Mouse (Mus musculus) yolk sac, embryonic 10.5 days (tissue): ENCODE results near the gene Raf1.
"Not testable (repeated sequence)": the region's sequence is repeated elsewhere in the genome, so short reads cannot be mapped to it uniquely, and the experiment has no call there.

Experiments
- DNase-seq: peaks from one replicate; pipeline ENCODE4 v3.0.0-alpha.2; 2017; ENCODE audit warnings: low spot score

Gene Raf1

DNA sequence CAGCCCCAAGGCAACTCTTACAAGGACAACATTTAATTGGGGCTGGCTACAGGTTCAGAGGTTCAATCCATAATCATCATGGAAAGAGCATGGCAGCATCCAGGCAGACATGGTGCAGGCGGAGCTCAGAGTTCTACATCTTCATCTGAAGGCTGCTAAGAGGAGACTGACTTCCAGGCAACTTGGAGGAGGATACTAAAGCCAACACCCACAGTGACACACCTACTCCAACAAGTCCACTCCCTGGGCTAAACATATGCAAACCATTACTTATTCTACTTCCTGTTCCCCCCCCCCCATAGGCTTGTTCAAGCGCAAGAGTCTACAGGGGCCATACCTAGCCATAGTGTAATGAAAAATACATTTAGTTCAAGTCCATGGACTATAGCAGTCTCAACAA lies 7.8 kb upstream of the Raf1 start:
- DNase-seq: no peak

DNA sequence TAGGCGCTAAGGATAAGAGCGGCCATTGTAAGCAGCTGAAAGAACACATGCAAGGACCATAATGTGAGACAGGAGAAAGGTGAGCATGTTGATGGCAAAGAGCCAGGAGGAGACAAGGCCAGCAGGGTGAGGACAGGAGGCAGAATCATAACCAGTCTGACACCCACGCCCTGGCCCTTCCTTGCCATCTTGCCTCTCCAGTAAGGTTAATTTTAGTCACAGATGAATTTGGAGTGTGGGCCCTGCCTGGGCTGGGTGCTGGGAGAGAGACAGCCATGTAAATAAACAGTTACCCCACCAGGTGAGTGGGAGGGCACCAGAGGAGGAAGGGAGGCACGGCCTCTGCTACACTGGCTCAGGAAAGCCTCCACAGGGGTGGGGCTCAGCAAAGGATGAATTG lies 4.6 kb upstream of the Raf1 start:
- no peak for DNase-seq

DNA sequence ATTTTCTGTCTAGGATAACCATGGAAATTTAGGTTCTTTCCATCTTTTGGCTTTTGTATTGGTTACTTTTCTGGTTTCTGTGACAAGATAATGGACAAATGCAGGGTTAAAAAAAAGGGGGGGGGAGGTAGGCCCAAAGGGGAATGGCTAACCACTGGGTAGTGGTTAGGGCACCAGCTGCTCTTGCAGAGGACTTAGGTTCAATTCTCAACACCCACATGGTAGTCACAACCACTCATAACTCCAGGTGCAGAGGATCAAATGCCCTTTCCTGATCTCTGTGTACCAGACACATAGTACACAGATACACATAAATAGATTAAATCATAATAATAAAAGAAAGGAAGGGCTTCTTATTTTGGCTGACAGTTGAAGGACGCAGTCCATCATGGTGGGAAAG lies 1.6 kb upstream of the Raf1 start:
- no peak for DNase-seq

DNA sequence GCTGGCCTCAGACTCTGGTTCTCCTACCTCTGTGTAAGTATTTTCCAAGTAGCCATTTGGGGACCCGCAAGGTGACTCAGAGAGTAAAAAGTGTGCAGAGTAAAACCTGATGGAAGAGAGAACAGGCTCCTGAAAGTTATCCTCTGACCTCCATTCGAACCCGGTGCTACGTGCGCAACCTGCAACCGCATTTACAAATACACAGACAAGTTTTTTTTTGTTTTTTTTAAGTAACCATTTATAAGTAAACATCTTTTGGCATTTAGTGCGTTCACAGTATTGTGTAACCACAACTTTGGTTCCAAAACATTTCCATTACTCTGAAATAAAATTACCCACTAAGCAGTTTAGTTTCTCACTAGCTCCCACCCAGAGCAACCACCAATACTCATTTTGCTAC lies 1.0 kb upstream of the Raf1 start:
- DNase-seq: no peak

DNA sequence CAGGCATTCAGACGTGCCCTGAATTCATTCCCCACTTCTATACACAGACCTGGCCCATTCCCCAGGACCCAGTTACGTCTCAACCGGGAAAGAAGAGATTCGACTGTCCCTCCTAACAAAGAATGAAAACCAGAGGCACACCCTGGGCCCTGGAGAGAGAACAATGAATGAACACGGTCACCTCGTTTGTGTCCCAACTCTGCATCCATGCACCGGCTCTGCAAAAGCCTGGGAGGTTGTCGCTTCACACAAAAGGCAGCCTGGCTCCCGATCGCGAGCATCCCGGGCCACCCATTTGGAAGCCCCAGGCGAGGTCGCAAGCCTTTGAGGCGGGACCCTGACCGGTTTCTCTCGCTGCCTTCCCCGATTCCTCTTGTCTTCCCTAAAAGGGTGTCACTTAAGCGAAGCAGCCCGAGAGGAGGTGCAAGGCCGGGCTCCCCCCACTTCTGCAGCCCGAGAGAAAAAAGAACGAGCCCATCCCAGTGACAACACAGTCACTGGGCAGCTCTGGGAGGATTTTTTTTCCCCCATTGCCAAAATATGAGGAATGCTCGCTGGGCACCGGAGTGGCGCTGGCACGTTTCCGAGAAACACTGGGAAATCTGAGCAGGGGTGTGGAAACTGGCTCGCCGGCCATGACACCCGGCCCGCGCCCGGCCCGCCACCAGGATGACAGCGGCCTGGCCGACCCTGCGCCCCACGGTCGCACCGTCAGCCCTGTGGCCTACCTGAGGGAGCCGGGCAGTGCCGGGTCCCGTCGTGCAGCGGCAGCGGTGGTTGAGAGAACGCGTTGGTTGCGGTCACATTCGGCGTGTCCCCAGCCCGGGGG lies 713 bp downstream of the Raf1 start:
- peak; percentile 61 for DNase-seq

DNA sequence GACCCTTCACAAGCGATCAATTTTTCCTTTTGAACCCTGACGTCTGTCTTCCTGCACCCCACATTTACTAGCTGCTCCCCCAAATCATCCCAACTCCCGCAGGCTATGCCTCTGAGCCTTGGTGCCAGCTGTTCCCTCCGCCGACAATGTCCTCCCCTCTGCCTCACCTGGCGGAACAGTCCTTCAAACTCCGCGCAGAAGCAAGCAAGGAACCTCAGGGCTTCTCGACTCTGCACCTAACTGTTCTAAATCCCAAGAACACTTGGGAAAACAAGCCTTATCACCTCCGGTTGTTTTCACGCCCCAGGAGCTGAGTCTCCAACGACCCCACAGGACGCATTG lies 1.3 kb downstream of the Raf1 start:
- DNase-seq: no peak

DNA sequence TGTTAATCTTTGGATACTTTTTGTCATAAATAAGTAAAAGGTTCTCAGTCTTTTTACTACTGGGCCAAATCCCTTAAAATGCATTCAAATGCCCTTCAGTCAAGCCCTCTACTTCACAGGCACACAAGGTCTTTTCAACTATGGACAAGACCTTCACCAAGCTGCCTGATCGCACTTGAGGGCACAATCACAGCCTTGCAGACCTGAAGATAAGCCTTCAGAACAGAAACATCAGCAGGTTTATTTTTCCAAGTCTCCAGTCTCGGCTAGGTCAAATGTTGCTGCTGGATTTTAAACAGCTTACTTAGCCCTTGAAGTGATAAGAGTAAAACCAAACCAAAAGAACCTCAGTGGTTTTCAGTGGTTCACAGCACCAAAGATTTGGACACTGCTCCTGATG lies 2.1 kb downstream of the Raf1 start:
- DNase-seq: peak; percentile 36

DNA sequence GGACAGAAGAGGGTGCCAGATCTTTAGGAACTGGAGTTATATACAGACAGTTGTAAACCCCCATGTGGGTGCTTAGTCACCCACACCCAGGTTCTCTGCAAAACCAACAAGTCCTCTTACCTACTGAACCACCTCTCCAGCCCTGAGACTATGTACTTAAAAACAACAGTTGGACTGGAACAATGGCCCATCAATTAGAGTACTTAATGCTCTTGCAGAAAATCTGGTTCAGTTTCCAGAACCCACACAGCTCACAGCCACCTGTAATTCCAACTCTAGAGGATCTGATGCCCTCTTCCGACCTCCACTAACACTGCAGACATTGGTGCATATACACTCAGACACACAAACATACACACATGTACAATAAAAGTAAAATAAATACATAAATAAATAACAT lies 3.7 kb downstream of the Raf1 start:
- DNase-seq: no peak

DNA sequence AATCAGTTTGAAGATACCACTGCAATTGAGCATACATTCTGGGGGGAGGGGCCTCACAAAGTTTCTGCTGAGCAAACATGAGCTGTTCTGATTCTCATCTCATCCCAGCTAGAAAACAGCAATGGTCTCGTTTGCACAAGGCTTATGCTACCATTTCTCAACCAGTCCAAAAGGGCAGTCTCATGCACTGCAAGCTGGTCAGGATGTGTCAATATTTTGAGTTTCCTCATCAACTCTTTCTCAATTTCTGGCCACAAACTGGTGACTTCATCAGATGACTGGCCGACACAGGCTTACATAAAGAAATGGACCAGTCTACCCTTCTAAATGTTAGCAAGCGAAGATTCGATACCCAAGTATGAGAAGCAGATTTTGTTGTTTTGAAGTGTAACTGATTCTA lies 9.8 kb downstream of the Raf1 start:
- DNase-seq: peak; percentile 86

DNA sequence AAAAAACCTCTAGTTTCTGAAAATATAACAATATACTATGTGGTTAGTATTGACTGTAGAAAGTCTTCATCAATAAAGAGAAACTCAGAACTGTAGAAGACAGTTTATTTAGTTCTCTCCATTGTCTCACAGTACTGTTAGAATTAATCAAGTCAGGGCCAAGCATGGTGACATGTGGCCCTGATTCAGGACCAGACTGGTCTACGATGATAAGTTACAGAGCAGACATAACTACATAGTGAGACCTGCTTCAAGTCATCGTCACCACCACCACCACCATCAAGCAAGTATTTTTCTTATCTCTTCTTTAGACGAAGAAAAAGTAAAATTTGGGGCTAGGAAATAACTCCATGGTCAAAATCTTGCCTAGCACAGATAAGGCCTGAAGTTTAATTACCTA lies 12.2 kb downstream of the Raf1 start:
- no peak for DNase-seq

DNA sequence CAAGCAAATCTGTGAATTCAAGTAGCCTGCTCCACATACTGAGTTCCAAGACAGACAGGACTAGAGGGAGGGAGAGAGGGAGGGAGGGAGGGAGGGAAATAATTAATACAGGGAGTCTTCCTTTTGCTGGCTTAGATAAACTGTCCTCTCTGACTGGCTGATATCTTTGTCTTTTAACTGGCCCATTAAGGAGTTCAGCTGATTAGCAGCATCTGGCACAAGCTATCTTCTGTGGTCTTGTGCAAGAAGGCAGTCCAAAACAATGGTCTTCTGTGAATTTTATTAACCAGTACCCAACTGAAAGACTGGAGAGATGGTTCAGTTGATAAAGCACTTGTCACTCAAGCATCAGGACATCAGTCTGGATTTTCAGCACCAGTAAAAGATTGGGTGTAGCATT lies 17.6 kb downstream of the Raf1 start:
- peak; percentile 45 for DNase-seq

DNA sequence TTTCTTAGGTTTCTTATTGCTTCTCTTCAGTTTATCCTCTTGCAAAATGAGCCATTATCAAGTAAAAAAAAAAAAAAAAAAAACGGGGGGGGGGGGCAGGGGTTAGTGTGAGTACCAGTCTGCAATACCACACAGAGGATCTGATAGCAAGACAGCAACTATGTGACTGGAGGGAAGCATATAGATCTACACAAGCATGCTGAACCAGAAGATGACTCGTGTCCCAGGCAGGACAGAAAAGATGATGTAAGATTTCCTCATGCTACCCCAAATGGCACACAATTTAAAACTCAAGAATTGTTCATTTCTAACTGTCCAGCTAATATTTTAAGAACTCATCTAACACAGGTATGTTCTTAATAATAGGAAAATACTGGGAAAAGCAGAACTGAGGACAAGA lies 22.5 kb downstream of the Raf1 start:
- DNase-seq: no peak

DNA sequence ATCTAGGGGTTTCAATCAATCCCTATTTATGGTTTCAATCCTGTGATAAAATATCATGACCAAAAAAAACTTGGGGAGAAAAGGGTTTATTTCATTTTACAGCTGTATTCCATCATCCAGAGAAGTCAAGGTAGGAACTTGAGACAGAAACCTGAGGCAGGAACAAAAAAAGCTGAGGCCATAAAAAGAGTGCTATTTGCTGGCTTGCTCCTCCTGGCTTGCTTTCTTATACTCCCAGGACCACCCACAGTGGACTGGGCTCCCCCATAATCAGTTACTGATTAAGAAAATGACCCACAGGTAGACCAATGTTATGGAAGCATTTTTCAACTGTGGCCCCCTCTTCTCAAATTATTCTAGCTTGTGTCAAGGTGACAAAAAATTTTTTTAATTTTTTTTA lies 24.7 kb downstream of the Raf1 start:
- DNase-seq: no peak

DNA sequence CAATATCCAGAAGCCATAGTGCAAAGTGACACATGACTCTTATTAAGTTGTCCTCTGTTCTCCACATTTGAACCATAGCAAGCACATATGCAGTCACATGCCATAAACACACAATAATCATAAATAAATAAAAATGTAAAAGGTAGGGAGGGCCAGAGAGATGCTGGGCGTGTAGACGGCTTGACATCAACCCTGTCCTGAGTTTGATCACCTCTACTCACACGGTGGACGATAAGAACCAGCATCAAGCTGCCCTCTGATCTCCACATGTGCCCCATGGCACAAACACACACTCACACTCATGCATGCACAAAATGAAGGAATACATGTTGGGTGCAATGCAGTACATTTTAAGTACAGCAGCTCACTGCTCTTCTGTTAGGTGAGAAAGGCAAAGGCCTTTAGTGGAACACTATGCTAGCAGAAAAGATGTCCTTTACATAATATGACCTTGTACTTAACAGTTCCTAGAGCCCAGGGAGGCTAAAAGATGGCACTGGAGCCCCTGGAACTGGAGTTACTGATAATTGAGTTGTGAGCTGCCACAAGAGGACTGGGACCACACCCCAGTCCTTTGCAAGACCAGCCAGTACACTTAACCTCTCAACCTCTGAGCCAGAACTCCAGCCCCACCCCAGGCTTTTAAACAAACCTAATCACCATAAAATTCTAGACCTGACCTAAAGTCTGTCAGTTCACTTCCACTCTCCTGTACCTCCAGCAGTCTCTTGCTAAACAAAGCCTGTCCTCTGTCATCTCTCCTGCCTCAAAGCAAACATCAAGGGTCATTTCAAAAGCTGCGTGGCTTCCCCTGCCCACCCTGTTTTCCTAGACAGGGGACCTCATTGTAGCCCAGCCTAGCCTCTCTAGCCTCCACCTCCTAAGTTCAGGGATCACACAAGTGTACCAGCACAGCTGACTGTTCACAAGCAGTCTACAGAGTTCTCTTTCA lies 25.7 kb downstream of the Raf1 start:
- DNase-seq: peak; percentile 86

DNA sequence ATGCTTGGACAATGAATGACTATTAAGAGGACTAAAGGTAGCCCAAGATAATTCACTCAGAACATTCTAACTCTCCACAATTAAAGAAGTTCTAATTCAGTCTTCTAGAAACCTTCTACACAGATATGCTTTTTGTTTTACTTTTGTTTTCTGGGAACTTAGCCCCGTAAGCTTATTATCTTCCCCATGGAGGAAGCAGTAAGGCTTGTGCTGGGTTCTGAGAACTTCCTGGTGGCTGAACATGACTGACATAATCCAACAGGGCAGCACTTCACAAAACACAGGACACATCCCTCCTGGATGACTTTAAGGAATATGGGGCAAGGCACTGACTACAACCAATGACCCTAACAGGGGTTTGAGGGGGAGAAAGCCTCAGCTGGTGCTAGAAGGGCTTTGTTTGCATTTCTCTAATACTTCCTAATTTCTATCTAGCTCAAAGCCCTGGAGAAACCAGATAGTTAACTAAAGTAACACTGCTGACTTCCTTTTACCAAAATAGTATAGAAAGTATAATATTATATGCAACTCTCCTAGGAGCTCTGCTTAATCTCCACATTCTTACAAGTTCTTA lies 26.6 kb downstream of the Raf1 start:
- DNase-seq: no peak

DNA sequence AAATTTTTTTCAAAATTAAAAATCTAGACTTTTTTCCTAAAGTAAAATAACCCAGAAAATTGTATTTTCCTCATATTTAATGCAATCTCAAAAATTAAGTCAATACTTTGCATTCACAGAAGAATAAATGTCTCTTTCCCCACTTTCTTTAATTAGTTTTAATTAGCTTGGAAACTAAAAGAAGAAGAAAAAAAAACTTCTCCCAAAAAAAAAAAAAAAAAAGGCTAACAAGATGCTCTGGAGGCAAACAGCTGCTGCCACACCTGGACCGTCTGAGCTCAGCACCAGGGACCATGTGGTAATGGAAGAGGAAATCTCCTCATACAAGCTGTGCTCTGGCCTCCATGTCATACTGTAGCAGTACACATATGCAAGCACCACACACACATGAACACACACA lies 33.1 kb downstream of the Raf1 start:
- no peak for DNase-seq

DNA sequence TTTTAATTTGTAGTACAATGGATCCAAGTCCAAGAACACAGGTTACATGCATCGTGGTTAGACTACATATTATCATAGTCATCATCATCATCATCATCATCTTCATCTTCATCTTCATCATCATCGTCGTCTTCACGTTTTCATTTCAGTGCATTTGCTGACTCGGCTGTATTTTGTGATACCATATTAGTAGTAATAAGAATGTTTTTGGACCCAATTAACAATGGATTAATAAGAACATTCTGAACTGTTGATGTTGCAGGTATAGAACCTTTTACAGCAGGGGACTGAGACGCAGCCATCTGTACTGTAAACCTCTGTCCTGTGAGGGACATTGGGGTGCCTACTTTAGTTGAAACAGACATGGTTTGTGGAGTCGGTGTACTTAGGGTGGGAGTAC lies 38.2 kb downstream of the Raf1 start:
- not testable (repeated sequence) for DNase-seq

DNA sequence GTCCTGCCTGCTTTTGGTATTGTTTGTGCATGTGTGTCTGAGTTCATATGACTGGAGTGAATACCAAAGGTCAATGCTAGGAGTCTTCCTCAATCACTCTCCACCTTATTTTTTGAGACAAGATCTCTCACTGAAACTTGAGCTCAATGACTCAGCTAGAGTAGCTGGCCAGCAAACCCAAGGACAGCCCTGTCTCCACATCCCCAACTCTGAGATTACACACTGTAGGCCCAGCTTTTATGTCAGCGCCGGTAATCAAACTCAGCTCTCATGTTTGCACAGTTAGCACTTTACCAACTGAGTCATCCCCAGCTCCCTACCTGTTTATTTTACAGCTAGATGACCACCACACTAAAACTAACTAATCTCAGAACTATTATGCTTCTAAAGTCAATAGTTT lies 42.4 kb downstream of the Raf1 start:
- DNase-seq: no peak

DNA sequence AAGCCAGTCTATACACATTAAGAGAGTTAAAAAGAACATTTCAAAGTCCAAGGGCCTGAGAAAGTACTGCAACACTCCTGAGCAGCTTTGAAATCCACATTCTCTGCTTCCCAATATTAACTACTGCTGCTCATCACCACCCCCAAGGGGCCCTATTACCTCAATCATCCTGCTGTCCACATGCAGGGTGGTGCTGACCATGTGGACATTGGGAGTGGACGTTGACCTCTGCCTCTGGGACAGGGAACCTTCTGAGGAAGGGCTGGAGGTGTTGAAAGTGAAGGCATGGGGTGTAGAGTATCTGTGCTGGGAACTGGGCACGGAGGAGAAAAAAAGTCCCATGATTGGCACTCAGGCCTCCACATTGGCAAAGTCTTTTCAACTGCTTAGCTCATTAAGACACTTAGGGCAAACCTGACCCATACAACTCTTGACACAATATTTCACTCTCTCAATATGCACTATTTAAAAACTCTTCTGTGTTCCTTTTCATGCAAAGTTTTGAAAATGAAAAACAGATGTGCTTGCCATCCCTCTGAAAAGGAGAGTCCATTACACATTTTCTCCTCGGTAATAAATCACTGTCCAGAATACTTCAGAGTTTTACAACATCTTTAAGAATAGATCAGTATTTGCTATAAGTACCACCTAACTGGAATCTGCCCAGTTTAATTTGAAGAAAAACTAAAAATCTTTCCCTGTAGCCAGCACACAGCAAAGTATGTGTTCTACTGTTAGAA lies 45.2 kb downstream of the Raf1 start:
- peak; percentile 76 for DNase-seq

DNA sequence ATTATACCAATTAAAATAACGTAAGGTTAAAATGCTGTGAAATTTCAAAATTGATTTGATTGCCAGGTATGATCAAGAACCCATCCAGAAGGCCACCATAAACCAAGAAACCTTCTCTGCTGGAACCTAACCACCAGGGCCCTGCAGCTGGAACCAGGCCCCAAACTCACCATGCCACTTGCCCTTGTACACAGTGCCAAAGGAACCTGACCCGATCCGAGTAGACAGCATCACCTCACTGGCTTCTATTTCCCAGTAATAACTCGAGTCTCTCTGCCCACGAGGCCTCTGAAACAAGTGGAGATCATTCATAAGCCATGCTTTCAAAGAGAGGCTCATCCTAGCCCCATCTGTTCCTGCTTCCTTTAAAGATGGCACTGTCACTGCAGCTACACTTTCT lies 50.3 kb downstream of the Raf1 start:
- no peak for DNase-seq

DNA sequence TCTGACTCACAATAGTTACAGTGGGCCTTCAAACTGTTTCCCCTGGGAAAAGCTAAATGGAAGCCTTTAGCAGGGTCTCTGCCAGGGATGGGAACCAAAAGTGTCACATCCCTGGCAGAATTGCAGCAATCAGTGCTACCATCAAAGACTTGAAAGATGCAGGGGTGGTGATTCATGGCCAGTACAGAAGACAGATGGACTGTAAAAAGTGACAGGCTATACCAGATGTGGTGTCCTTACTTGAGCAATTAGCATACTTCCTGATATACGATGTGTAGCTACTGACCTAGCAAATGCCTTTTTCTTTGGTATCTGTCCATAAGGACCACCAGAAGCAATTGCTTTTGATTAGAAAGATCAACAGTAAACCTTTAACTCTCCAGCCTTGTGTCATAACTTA lies 55.5 kb downstream of the Raf1 start:
- no peak for DNase-seq

DNA sequence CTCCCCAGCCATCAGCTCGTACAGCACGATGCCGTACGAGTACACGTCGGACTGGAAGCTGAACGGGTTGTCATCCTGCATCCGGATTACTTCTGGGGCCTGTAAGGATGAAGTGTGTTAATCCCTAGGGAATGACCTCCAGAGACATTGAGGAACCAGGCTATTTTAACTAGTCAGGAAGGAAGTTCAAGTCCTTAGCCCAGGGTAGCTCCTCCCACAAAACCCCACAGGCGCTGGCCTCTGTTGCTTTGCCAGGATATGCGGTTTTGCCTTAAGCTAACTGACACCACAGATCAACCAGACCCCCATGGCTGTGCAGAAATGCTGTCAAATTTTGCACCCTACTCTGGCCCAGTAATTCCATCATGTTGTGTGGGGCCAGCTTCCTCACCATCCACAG lies 56.6 kb downstream of the Raf1 start:
- DNase-seq: no peak
